Mouse (Mus musculus): Measurements from ENCODE around the gene 2300002M23Rik.
A peak's percentile ranks its signal among the peaks of the same experiment; 100 is the strongest.

The 2300002M23Rik gene

GRCm38 (mm10) chr17:35567150-35567549, at the start of gene 2300002M23Rik:
Gene 2300002M23Rik, plus strand, starts transcription at chr17:35567450.
- no peak for DNase-seq (ENCODE audit: low read depth)

- no peak for DNase-seq (ENCODE audit: low read depth)
These were observed 49.7 kb upstream of the 2300002M23Rik start for GRCm38 (mm10) chr17:35517526-35517925.

DNA sequence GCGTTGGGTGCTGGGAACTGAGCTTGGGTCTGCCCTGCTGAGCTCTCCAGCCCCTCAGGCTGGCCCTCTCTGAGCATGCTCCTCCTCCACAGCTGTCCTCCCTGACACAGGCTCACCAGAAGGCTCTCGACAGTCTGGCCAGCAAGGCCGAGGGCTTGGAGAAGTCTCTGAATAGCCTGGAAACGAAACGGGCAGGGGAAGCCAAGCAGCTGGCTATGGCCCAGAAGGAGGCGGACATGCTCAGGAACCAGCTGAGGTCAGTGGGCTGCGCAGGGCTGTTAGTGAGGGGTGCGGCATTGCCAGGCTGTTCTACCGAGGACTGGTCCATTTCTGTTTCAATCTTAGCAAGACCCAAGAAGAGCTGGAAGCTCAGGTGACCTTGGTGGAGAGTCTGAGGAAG, 42.9 kb upstream of the 2300002M23Rik start:
- DNase-seq (ENCODE audit: low read depth), result no peak

DNA sequence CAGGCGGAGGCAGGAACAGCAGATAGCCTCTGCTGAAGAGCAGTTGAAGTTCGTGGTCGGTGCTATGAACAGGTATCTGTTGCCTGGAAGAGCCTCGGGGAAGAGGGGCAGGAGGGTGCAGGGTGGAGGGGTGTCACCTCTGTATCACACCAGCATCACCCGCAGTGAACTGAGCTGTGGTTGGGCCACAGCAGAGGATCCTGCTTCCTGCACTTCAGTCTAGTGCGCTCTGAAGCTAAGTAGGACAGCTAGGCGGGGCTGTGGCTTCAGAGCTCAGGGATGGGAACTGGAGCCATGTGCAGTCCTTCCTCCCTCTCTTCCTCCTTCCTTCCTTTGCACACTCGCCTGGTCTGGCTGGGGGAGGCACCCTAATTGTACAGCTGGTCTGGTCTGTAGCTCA, 40.6 kb upstream of the 2300002M23Rik start:
- DNase-seq (ENCODE audit: low read depth), result no peak

GRCm38 (mm10) chr17:35532360-35532759, 34.9 kb upstream of the 2300002M23Rik start:
- no peak for DNase-seq (ENCODE audit: low read depth)

DNA sequence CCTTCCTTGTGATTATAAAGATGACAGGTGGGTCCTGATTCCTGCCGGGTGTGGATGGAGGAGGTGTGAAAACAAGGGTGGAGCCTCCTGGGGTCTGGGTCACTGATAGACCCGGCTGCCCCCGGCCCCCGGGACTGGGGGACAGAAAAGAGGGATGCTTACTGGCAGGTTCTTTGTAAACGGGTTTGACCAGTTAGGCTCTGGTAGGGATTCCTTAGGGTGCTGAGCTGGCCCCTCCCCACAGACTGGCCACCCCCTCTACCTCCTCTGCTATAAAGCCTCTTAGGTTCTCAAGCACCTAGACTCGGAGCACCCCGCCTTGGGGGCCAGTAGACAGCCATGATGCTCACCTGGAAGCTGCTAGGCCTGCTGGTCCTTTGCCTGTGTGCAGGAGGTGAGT, 34.3 kb upstream of the 2300002M23Rik start, which contains the start of gene Psors1c2:
Gene Psors1c2, plus strand, starts transcription at position 301 of the 400 bp plus-strand sequence.
- DNase-seq (ENCODE audit: low read depth), result no peak

DNA sequence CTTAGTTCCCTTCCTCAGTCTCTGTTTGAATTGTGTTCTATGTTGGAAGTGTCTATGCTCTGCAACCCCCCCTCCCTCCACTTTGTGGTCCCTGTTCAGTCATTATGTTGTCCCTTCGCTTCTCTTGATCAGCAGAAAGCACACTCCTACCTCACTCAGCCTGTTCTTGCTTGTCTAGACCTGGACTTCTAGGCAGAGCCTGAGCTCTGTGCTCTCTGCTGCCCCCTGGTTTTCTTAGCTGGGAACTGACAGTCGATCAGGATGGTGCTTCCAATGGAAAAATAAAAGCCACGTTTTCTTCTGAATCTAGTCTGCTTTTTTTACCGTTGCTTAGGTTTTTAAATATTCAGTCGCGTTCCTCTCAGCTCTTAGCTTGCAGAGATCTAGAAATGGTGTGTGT, 32.9 kb upstream of the 2300002M23Rik start:
- peak; percentile 85 for DNase-seq (ENCODE audit: low read depth)

GRCm38 (mm10) chr17:35537421-35537820, 29.8 kb upstream of the 2300002M23Rik start:
- DNase-seq (ENCODE audit: low read depth), result no peak

DNA sequence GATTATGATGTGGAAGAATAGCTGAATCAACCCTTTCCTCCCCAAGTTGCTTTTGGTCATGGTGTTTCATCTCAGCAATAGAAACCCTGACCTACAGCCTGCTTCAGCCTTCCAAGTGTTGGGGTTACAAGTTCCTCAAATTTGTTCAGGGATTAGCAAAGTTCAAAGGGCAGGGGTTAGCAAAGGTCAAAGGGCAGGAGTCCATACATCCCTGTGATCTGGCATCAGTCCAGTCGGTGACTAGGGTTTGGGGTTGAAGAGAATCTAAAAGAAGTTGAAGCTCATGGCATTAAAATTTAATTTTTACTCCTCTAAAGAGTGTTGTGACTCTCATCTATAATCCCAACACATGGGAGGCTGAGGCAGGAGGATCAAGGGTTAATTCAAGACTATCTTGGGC, 28.8 kb upstream of the 2300002M23Rik start:
- no peak for DNase-seq (ENCODE audit: low read depth)

DNA sequence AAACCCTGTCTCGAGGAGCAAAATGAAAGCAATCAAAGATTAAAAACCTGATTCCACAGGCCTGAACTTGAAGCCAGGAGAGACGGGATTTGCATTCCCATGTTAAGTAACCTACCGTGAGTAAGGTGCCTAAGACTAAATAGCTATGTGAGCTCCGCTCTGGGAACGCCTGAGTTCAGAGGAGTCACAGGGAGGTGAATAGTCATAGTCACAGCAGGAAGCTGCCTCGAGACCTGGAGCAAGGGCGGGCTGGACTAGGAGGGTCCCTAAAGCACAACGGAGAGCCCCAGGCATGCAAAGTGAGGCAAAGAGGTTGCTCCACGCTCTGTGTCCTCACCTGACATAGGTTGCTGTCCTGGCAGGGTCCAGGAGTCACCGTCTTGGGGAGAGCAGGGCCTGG, 27.7 kb upstream of the 2300002M23Rik start:
- no peak for DNase-seq (ENCODE audit: low read depth)

- no peak for DNase-seq (ENCODE audit: low read depth)
These were observed 24.4 kb upstream of the 2300002M23Rik start for GRCm38 (mm10) chr17:35542761-35543411.

GRCm38 (mm10) chr17:35543412-35543861, 23.8 kb upstream of the 2300002M23Rik start:
- no peak for DNase-seq (ENCODE audit: low read depth)

DNA sequence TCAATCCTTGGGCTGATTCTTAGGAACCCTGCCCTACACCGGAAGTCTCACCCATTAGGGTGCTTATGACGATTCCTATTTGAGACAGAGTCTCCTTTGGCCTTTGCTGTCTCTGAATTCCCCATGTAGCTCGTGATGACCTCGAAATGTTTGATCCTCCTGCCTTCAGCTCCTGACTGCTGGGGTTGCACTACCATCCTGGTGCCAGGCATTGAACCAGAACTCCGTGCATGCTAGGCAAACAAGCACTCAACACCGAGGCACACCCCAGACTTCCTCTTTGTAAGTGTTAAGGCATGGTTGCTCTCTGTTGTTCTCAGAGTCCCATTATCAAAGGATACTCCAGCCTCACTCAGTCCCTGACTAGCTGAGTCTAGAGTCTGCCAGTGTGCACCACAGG, 23.2 kb upstream of the 2300002M23Rik start:
- no peak for DNase-seq (ENCODE audit: low read depth)

- peak; percentile 67 for DNase-seq (ENCODE audit: low read depth)
These were observed 22.6 kb upstream of the 2300002M23Rik start for GRCm38 (mm10) chr17:35544680-35545079.

- DNase-seq (ENCODE audit: low read depth), result no peak
These were observed 19.8 kb upstream of the 2300002M23Rik start for GRCm38 (mm10) chr17:35547465-35547864.

DNA sequence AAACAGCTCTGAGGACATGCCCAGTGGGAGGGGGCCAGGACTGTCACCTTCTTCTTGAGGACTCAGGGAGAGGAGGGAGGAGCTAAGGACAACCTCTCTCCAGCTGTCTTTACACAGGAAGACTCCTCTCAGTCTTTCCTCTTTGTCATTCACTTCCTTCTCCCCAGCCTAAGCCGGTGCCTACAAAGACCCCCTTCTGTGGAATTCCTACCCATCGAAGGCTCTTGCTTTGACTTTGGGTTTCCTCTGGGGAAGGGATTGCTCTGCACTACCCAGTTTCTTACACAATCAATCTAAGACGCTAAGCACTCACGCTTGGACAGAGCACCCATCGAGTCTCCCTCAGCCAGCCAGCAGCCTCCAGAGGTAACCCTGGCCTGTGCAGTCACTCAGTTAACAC, 18.6 kb upstream of the 2300002M23Rik start:
- no peak for DNase-seq (ENCODE audit: low read depth)

GRCm38 (mm10) chr17:35549437-35550142, 17.7 kb upstream of the 2300002M23Rik start:
- no peak for DNase-seq (ENCODE audit: low read depth)

DNA sequence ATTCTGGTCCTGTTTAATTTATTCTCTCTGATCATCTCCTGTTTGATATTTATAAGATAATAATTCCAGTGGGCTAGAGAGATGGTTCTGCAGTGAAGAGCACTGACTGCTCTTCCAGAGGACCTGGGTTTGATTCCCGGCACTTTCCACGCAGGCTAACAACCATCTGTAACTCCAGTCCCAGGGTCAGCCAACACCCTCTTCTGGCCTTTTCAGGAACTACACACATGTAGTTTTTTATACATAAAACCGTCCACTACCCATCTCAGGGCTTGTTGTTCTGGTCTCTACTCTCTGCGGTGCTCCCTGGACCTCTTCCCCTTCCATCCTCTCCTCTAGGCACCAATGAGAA, 17.1 kb upstream of the 2300002M23Rik start:
- DNase-seq (ENCODE audit: low read depth), result no peak

GRCm38 (mm10) chr17:35550871-35551270, 16.4 kb upstream of the 2300002M23Rik start:
- DNase-seq (ENCODE audit: low read depth), result no peak

- DNase-seq (ENCODE audit: low read depth), result no peak
These were observed 15.3 kb upstream of the 2300002M23Rik start, which contains the start of gene Cdsn for GRCm38 (mm10) chr17:35551881-35552414. Gene Cdsn, plus strand, starts transcription at chr17:35552128.

DNA sequence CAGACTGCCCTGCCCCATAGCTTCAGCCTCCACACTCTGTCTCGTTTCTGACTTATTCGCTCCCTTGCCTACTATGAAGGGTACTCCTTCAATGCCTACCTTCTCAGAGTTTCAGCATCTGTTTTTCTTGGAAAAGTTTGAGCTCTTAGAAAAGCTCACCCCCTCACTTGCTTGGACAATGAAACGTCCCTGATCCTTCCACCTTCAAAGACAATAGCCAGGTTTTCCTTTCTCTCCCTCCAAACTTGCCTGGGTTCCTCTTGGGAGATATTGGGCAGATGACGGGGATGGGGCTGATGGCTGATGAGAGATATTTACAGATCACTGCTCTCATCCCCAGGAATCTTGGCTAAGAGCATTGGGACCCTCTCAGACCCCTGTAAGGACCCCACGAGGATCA, 12.9 kb upstream of the 2300002M23Rik start:
- no peak for DNase-seq (ENCODE audit: low read depth)

DNA sequence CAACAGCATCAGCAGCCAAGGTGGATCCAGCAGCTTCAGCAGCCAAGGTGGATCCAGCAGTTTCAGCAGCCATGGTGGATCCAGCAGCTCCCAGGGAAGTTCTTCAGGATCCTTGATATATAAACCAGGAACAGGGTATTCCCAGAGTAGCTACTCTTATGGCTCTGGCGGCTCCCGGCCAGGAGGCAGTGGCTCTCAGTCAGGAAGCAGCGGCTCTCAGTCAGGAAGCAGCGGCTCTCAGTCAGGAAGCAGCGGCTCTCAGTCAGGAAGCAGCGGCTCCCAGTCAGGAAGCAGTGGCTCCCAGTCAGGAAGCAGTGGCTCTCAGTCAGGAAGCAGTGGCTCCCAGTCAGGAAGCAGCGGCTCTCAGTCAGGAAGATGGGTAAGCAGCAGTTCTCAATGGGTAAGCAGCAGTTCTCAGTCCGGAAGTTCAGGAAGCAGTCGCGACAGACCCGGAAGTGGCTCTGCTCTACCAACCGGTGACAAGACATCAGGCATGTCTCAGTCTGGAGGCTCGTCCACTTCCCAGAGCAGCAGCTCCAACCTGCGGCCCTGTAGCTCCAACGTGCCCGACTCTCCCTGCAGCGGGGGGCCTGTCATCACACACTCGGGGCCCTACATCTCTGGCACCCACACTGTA, 12.4 kb upstream of the 2300002M23Rik start:
- DNase-seq (ENCODE audit: low read depth), result no peak
